Mouse (Mus musculus) lung, embryonic 15.5 days (tissue): ENCODE data around the gene Dtymk. TPM values are rescaled to one million over a fixed set of nuclear protein-coding genes. Genes with fewer than 3 reads are reported as not detected.

Source experiments
- polyA plus RNA-seq: library from polyadenylated mRNA; unstranded; fragments of >200 nt; fragmentation: Nextera tagmentation; extraction: Ambion mirVana; gene quantifications from 2 replicates; pipeline ENCODE4 v1.2.1, GENCODE M21; 2015

Gene Dtymk
- polyA plus RNA-seq, 1 experiment from 2014 or later: 258 TPM

Other genes starting within 250 kb of the Dtymk start
- gene Stk25, start 143.3 kb downstream of the Dtymk start, polyA plus RNA-seq: 173 and 177 TPM in 2 replicates
- 87.3 and 89.9 TPM in 2 replicates for gene Bok, start 116.3 kb downstream of the Dtymk start, polyA plus RNA-seq
- gene Atg4b, start 50.4 kb downstream of the Dtymk start, polyA plus RNA-seq: 75.2 and 76.8 TPM in 2 replicates
- gene Thap4, start 47.1 kb downstream of the Dtymk start, polyA plus RNA-seq: 46.6 and 50.9 TPM in 2 replicates
- gene Ing5, start 2.0 kb upstream of the Dtymk start, polyA plus RNA-seq: 20.6 and 22.3 TPM in 2 replicates
- 12.5 and 14.9 TPM in 2 replicates for gene D2hgdh, start 23.0 kb upstream of the Dtymk start, polyA plus RNA-seq
- gene Gal3st2, start 59.4 kb upstream of the Dtymk start, polyA plus RNA-seq: 0.06 and 0.15 TPM in 2 replicates
- 0.10 TPM in 1 of 2 replicates, not detected in the other for gene Gal3st2b, start 116.4 kb upstream of the Dtymk start, polyA plus RNA-seq
- gene Gal3st2c, start 188.6 kb upstream of the Dtymk start, polyA plus RNA-seq: not detected in 2 replicates
- not detected in 2 replicates for gene Neu4, start 218.5 kb upstream of the Dtymk start, polyA plus RNA-seq